ENCODE assay signal across 34 mouse cellular contexts in genomic region chr12:53145516-53145915, GRCm38 (mm10).
DNase-seq lines count a peak whose midpoint lies in the region; ATAC-seq and TF ChIP-seq lines count a peak whose summit lies in the region.
"Had no signal": no experiment of that assay in that cellular context is flagged by ENCODE, and none has a peak within 500 bp of the region (broad histone marks: within the 10 kb centered on the region; RNA-seq: fewer than 3 reads in every experiment).

No protein-coding gene starts in this region.

- no peak overlapping the region for H3K9ac ChIP-seq in forebrain, embryonic 13.5 days
- no peak overlapping the region for H3K9ac ChIP-seq in forebrain, embryonic 12.5 days
- no peak overlapping the region for H3K9ac ChIP-seq in midbrain, postnatal 0 days (replicated peaks; ENCODE audit: low read length, poor library complexity, severe bottlenecking)
- no peak overlapping the region for H3K9ac ChIP-seq in embryonic facial prominence, embryonic 12.5 days
- H3K9ac ChIP-seq: heart, embryonic 15.5 days; hindbrain, embryonic 12.5 days; liver, embryonic 14.5 days; midbrain, embryonic 15.5 days; neural tube, embryonic 12.5 days had no signal

- H3K4me1 ChIP-seq in forebrain, embryonic 13.5 days, result peaks cover 32% of the 10 kb centered on the region
- peaks cover 13% of the 10 kb centered on the region for H3K4me1 ChIP-seq in forebrain, embryonic 12.5 days
- no peaks in the 10 kb centered on the region; the same call in 1 of the 2 replicates for H3K4me1 ChIP-seq in midbrain, postnatal 0 days (ENCODE audit: insufficient read depth, low read length)
- H3K4me1 ChIP-seq in midbrain, embryonic 10.5 days, result peaks cover 14% of the 10 kb centered on the region
- peaks cover 4% of the 10 kb centered on the region; the same call in 1 of the 2 replicates for H3K4me1 ChIP-seq in embryonic facial prominence, embryonic 12.5 days
- H3K4me1 ChIP-seq: heart, embryonic 15.5 days had no signal

- TF ChIP-seq CTCF in midbrain, postnatal 0 days (IDR thresholded peaks at IDR 0.05), result no peak

- H3K4me3 ChIP-seq in forebrain, embryonic 13.5 days, result no peak overlapping the region
- no peak overlapping the region for H3K4me3 ChIP-seq in forebrain, embryonic 12.5 days (replicated peaks)
- no peak overlapping the region for H3K4me3 ChIP-seq in midbrain, postnatal 0 days (ENCODE audit: low read depth, low read length)
- no peak overlapping the region for H3K4me3 ChIP-seq in midbrain, embryonic 10.5 days
- H3K4me3 ChIP-seq in embryonic facial prominence, embryonic 12.5 days, result no peak overlapping the region
- H3K4me3 ChIP-seq: erythroblast, embryonic 14.5 days; heart, embryonic 10.5 days; heart, embryonic 15.5 days; hindbrain, embryonic 12.5 days; midbrain, embryonic 15.5 days; myocyte; neural tube, embryonic 12.5 days had no signal

- no peak overlapping the region for H3K4me2 ChIP-seq in forebrain, embryonic 13.5 days
- no peak overlapping the region for H3K4me2 ChIP-seq in forebrain, embryonic 12.5 days
- no peak overlapping the region for H3K4me2 ChIP-seq in midbrain, postnatal 0 days (ENCODE audit: low read depth, low read length, poor library complexity, severe bottlenecking)
- no peak overlapping the region for H3K4me2 ChIP-seq in embryonic facial prominence, embryonic 12.5 days (replicated peaks)
- H3K4me2 ChIP-seq: heart, embryonic 15.5 days; hindbrain, embryonic 12.5 days; midbrain, embryonic 15.5 days; neural tube, embryonic 12.5 days had no signal

- no peak for DNase-seq in midbrain, postnatal 0 days (ENCODE audit: low spot score)
- no peak for DNase-seq in midbrain, embryonic 10.5 days (ENCODE audit: low spot score)
- no peak for DNase-seq in adrenal gland, adult 18-20 months (ENCODE audit: low spot score in 2 of 2)
- no peak for DNase-seq in gastrocnemius, postnatal 10 days
- DNase-seq: adrenal gland, postnatal 25 days; cerebellum, adult 18-20 months; cerebellum, postnatal 14 days; gastrocnemius, postnatal 14 days; heart, postnatal 36 days; kidney, adult 9 months; kidney, postnatal 10 days; layer of hippocampus, adult 9-11 months; liver; lung, adult 2 months; lung, postnatal 10 days; right cerebral cortex, adult 18-20 months; spleen, adult 18-20 months; thymus, postnatal 25 days had no signal

- H3K36me3 ChIP-seq in forebrain, embryonic 13.5 days (ENCODE audit: poor library complexity, severe bottlenecking), result peaks cover 20% of the 10 kb centered on the region
- peaks cover 19% of the 10 kb centered on the region for H3K36me3 ChIP-seq in forebrain, embryonic 12.5 days (replicated peaks)
- H3K36me3 ChIP-seq in midbrain, postnatal 0 days (ENCODE audit: insufficient read depth, low read length), result 0 out of 2 replicates have a peak, but pooled peaks cover 8% of the 10 kb centered on the region
- peaks cover 31% of the 10 kb centered on the region for H3K36me3 ChIP-seq in midbrain, embryonic 10.5 days
- no peaks in the 10 kb centered on the region for H3K36me3 ChIP-seq in embryonic facial prominence, embryonic 12.5 days

- no peak for ATAC-seq in forebrain, embryonic 13.5 days
- no peak for ATAC-seq in forebrain, embryonic 12.5 days (ENCODE audit: low FRiP score)
- ATAC-seq in midbrain, postnatal 0 days (ENCODE audit: low FRiP score), result 0 out of 2 replicates have a peak, but pooled peaks have one; percentile 49
- 0 out of 2 replicates have a peak, but pooled peaks have one; percentile 52 for ATAC-seq in embryonic facial prominence, embryonic 12.5 days (ENCODE audit: insufficient number of reproducible peaks, insufficient read depth, low FRiP score, low TSS enrichment)
- ATAC-seq: intestine, postnatal 0 days; Patski had no signal

- H3K9me3 ChIP-seq in forebrain, embryonic 13.5 days (replicated peaks), result no peaks in the 10 kb centered on the region
- no peaks in the 10 kb centered on the region for H3K9me3 ChIP-seq in forebrain, embryonic 12.5 days
- H3K9me3 ChIP-seq in midbrain, postnatal 0 days (ENCODE audit: low read length), result no peaks in the 10 kb centered on the region
- peaks cover 10% of the 10 kb centered on the region for H3K9me3 ChIP-seq in midbrain, embryonic 10.5 days (replicated peaks)
- H3K9me3 ChIP-seq in embryonic facial prominence, embryonic 12.5 days, result no peaks in the 10 kb centered on the region
- H3K9me3 ChIP-seq: heart, embryonic 15.5 days; hindbrain, embryonic 12.5 days; midbrain, embryonic 15.5 days; neural tube, embryonic 12.5 days had no signal

- 47% methylated on average over 4 of the region's 4 CpGs for WGBS in forebrain, embryonic 13.5 days
- WGBS in forebrain, embryonic 12.5 days, result 64% methylated on average over 4 of the region's 4 CpGs
- WGBS in midbrain, postnatal 0 days, result 50% methylated on average over 4 of the region's 4 CpGs
- 77% methylated on average over 4 of the region's 4 CpGs for WGBS in midbrain, embryonic 10.5 days
- WGBS in embryonic facial prominence, embryonic 12.5 days, result 40% methylated on average over 4 of the region's 4 CpGs

- H3K27me3 ChIP-seq in forebrain, embryonic 13.5 days, result no peaks in the 10 kb centered on the region
- no peaks in the 10 kb centered on the region for H3K27me3 ChIP-seq in forebrain, embryonic 12.5 days
- H3K27me3 ChIP-seq in midbrain, postnatal 0 days (ENCODE audit: insufficient read depth, low read length), result no peaks in the 10 kb centered on the region
- H3K27me3 ChIP-seq in midbrain, embryonic 10.5 days (ENCODE audit: low read depth, poor library complexity, severe bottlenecking), result no peaks in the 10 kb centered on the region
- no peaks in the 10 kb centered on the region for H3K27me3 ChIP-seq in embryonic facial prominence, embryonic 12.5 days
- H3K27me3 ChIP-seq: CH12.LX; heart, embryonic 15.5 days; hindbrain, embryonic 12.5 days; midbrain, embryonic 15.5 days; neural tube, embryonic 12.5 days; Patski had no signal

- H3K27ac ChIP-seq in forebrain, embryonic 13.5 days, result peak overlapping the region; percentile 14; the same call in 1 of the 2 replicates
- H3K27ac ChIP-seq in forebrain, embryonic 12.5 days, result no peak overlapping the region
- no peak overlapping the region for H3K27ac ChIP-seq in midbrain, postnatal 0 days (ENCODE audit: low read depth, low read length)
- H3K27ac ChIP-seq in midbrain, embryonic 10.5 days (replicated peaks), result no peak overlapping the region
- H3K27ac ChIP-seq in embryonic facial prominence, embryonic 12.5 days, result no peak overlapping the region
- H3K27ac ChIP-seq: heart, embryonic 10.5 days; heart, embryonic 15.5 days; hindbrain, embryonic 12.5 days; hindbrain, postnatal 0 days; liver, embryonic 14.5 days; macrophage; neural tube, embryonic 12.5 days had no signal

Comparison
In these comparisons a context has a peak if more than half of its experiments do, and no peak if none do; other contexts are left out.
1. ATAC-seq: peak in midbrain, postnatal 0 days (single experiment) and embryonic facial prominence, embryonic 12.5 days (single experiment); none in forebrain, embryonic 13.5 days (single experiment) and forebrain, embryonic 12.5 days (single experiment).